Mouse (Mus musculus) erythroblast, embryonic 14.5 days (primary cell): ENCODE data around the gene Nucks1. TPM values are rescaled to one million over a fixed set of nuclear protein-coding genes. Genes with fewer than 3 reads are reported as not detected.

ENCODE experiments used
- H3K27me3 ChIP-seq: 2 replicates; pipeline ENCODE4 v1.6.1; 2012; ENCODE audit warnings: inconsistent platforms; ENCODE audit not compliant: control insufficient read depth
- H3K36me3 ChIP-seq: 2 replicates; pipeline ENCODE4 v1.6.1; 2012; ENCODE audit warnings: mild to moderate bottlenecking, inconsistent platforms; ENCODE audit not compliant: control insufficient read depth
- H3K4me1 ChIP-seq: 2 replicates; pipeline ENCODE4 v1.6.1; 2012; ENCODE audit warnings: inconsistent platforms; ENCODE audit not compliant: control insufficient read depth
- H3K4me3 ChIP-seq: replicated peaks from 2 replicates; pipeline ENCODE3; 2012; ENCODE audit warnings: moderate library complexity, mild to moderate bottlenecking, inconsistent platforms
- H3K9me3 ChIP-seq: 2 replicates; pipeline ENCODE4 v1.6.1; 2012; ENCODE audit warnings: low read length, inconsistent platforms, mixed read lengths; ENCODE audit not compliant: control insufficient read depth
- GATA1 ChIP-seq: IDR thresholded peaks from 2 replicates; pipeline ENCODE4 v1.6.1; 2012; ENCODE audit warnings: low read length, inconsistent platforms, mixed read lengths
- TAL1 ChIP-seq: IDR thresholded peaks from 3 replicates; pipeline ENCODE4 v1.6.1; 2012; ENCODE audit warnings: low read length, inconsistent platforms, mixed read lengths
- polyA plus RNA-seq: library from polyadenylated mRNA; stranded (reverse); fragments of >175 nt; gene quantifications from 2 replicates; pipeline ENCODE4 v1.2.3, GENCODE M21; 2012

The Nucks1 gene
- polyA plus RNA-seq, 1 experiment, result 1.3 TPM

DNA sequence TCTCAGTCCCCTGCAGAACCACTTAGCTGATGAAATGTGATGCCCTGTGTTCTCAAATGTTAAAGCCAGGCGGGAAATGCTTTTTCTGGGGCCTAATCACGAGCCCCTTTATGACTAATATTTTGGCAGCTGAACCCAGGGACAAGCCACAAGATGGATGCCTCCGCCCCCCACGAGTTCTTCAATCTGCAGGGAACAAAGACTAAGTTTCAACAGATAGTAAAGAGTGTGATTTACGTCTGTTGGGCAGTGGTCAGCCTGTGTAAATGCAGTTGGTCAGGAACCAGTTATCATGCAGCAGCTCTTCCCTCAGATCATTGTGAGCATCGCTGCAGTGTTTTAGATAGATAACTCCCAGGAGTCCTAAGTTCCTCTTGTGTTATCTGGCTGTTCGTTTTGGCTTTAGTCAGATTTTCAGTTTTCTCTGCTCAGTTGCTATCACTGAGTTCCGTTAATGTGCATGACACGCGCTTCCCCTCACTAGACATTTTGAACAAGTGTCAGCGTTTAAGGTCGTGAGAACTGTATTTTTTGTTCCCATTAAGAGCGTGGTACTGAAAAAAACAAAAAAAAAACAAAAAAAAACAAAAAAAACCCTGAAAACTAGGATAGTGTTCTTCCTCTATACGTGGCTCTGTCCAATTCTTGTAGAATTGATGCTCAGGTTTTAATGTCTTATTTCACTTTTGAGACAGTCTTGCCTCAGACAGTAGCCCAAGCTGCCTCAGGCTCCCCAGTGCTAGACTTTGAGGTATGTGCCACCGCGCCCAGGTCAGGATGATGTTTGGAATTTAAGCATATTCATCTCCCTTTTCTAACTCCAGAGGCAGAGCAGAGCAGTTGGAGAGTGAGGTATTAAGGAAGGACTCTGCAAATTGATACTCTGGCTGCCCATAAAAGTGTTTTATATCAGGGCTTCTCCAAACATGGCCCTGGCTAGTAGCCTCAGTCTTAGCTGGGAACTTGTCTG, 32.6 kb downstream of the Nucks1 start:
- Histone ChIP-seq H3K4me3 (no peak overlapping the region), H3K9me3 (no peaks in the 10 kb centered on the region), H3K4me1 (peaks cover 9% of the 10 kb centered on the region), H3K27me3 (no peaks in the 10 kb centered on the region), H3K36me3 (peaks cover 11% of the 10 kb centered on the region)
- TF ChIP-seq GATA1, result no peak
- no peak for TF ChIP-seq TAL1

DNA sequence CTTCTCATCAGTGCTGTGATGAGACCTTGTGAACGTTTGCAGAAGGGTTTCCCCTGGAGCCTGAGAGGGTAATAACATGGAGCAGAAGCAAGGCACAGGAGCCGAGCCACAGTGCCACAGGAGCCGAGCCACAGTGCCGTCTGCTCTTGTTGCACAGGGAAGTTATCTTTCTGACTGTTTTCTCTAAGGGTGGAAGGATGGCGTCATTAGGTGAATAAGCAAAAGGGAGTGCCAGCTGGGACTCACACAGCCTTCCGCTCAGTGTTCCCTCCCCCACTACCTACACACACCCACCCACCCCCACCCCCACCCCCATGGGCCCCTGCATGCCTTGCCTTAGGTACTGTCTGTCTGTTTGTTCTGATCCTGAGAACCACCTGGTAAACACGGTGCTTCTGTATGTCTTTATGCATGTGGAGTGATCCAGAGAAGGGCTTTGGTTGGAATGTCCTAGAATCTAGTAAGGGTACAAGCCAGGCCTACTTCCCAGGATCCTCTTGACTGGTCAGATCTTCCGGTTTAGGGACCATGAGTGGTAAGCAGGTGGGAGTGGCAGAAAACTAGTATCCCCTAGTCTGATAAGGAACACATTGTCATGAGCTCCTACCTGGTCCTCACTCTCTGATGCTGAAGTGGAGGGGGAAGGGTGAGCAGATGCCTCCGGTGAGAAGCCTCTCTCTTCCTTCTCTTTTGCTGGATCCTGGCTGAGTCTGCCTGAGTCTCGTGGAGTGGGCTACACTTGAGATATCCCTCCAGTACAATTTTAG, 35.5 kb downstream of the Nucks1 start:
- H3K36me3 ChIP-seq, result no peaks in the 10 kb centered on the region
- H3K4me3 ChIP-seq, result no peak overlapping the region
- no peaks in the 10 kb centered on the region for H3K9me3 ChIP-seq
- TF ChIP-seq GATA1 (no peak), TAL1 (no peak)
- no peaks in the 10 kb centered on the region for H3K27me3 ChIP-seq
- H3K4me1 ChIP-seq, result peaks cover 9% of the 10 kb centered on the region

DNA sequence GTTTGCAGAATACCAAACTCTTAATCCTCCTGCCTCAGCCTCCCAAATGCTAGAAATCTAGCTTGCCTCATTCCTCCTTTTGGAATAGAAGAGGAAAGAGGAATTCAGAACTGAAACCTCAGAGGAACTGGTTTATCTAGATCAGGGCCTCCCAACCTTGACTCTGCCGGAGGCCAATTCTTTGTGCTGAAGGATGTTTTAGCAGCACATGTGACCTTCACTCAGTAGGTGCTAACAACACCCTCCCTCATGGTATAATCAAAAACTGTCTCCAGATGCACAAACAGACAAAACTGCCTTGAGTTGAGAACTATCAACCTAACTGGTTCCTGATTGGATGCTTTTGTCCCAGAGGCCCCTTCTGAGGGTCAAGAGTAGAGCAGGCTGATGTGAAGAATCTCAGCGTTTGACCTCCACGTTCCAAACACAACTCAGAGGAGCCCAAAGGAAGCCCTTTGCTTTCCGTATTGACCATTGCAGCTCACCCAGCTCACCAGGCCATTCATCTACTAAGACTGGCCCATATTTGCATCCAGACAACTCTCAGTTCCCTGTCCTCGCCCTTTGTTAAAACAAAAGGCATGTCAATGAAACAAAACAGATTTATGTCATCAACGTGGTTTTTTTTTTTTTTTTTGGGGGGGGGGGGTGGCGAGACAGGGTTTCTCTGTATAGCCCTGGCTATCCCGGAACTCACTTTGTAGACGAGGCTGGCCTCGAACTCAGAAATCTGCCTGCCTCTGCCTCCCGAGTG, 36.3 kb downstream of the Nucks1 start:
- TF ChIP-seq GATA1, result no peak
- no peak for TF ChIP-seq TAL1
- Histone ChIP-seq H3K4me3 (no peak overlapping the region), H3K36me3 (no peaks in the 10 kb centered on the region), H3K27me3 (no peaks in the 10 kb centered on the region), H3K4me1 (peaks cover 7% of the 10 kb centered on the region), H3K9me3 (no peaks in the 10 kb centered on the region)

DNA sequence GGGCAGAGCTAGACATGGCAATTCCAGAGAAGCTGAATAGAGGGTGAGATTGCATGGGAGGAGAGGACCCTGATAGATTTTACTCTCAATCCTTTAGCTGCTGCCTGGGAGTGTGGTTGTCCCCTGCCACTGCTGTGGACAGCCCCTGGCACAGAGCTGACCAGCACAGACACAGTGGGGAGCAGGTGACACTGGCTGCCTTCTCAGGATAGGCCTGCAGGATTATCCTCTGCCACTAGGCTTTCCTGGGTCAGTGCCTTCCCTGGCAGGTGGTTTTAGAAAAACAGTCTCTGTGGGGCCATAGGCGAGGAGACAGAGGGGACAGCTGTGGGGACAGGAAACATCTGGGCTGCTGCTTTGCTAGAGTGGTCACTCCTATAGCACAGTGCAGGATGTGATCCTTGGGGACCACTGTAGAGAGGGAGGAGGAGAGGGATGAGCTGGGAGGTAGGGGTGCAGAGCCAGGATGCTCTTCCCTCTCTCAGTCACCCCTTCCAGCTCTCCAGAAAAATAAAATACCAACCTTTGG, 37.7 kb downstream of the Nucks1 start:
- Histone ChIP-seq H3K4me1 (peaks cover 4% of the 10 kb centered on the region), H3K27me3 (no peaks in the 10 kb centered on the region), H3K36me3 (no peaks in the 10 kb centered on the region), H3K9me3 (no peaks in the 10 kb centered on the region), H3K4me3 (no peak overlapping the region)
- TF ChIP-seq TAL1 (no peak), GATA1 (no peak)

DNA sequence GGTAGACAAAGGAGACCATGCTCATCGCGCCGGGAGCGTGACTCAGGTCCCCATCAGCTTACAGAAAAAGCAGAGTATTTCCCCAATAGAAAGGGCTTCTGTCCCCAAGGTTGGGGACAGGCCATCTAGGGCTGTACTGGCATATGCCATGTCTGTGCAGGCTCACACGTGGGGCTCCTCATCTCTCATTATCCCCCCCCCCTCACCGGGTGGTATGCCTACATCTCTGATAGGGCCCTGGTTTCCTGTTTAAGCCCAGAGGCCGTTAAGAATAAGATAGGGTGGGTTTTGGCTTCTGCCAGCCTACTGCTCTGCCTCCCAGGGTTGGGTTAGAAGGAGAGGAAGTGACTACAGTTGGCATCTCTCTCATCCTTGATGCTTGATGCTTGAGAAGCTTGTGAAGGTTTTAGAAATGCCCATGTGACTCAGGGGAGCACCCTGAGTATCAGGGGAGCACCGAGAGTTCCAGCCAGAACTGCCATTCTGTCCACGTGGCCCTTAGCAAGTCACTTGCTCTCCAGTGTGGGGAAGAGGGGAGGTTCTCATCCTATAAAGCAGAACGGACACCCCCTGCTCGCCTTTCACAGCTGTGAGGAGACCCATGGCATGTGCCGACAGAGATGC, 44.0 kb downstream of the Nucks1 start:
- no peaks in the 10 kb centered on the region for H3K36me3 ChIP-seq
- no peaks in the 10 kb centered on the region for H3K27me3 ChIP-seq
- no peak for TF ChIP-seq GATA1
- no peak for TF ChIP-seq TAL1
- no peaks in the 10 kb centered on the region for H3K4me1 ChIP-seq
- H3K9me3 ChIP-seq, result no peaks in the 10 kb centered on the region
- H3K4me3 ChIP-seq, result no peak overlapping the region

DNA sequence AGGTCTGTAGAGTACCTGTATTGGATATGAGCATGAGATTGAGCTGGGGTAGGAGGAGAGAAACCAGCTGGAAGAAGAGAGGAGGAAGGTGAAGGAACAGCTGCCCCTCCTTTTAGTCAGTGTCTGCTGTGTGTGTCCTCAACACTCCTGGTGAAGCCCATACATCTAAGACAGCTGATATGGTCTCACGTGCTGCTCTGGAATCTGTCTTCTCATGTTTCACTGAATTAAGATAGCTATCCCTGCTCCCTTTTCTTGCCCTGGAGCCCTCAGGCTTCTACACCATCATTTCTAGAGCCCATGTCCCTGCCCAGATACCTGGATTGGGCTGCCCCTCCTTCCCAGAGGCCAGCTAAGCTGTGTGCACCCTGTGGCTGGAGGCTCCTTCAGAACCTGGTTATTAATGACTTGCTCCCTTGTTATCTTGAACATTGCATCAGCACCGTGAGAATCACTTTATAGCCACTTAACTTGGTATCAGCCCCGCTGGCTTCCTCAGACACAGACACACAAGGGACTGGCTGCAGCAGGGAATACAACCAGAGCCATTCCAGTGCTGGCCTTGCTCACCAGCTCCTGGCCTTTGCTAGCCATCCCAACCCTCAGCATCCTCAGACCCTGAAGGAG, 44.9 kb downstream of the Nucks1 start:
- Histone ChIP-seq H3K27me3 (peaks cover 6% of the 10 kb centered on the region), H3K36me3 (no peaks in the 10 kb centered on the region), H3K4me3 (no peak overlapping the region), H3K4me1 (no peaks in the 10 kb centered on the region), H3K9me3 (no peaks in the 10 kb centered on the region)
- TF ChIP-seq GATA1, result no peak
- no peak for TF ChIP-seq TAL1

DNA sequence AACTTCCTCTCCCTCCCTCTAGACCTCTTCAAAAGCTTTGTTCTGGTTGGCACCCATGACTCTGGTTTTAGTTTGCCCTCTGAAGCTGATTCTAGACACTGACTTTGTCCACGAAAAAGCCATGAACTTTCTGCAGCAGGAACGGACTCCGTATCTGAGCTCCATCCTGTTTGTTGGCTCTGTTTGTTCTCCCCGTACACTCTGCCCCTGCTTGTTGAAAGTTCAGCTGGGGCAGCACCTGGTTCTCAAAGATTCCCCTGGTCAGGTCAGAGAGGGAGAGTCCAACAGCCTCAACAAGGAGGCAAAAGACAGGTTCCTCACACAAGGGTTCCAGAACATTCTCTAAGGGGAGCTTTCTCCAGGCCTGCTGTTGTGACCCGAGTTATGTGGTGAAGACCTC, 47.1 kb downstream of the Nucks1 start:
- peaks cover 28% of the 10 kb centered on the region for H3K27me3 ChIP-seq
- no peaks in the 10 kb centered on the region for H3K4me1 ChIP-seq
- TF ChIP-seq GATA1 (no peak), TAL1 (no peak)
- no peak overlapping the region for H3K4me3 ChIP-seq
- no peaks in the 10 kb centered on the region for H3K36me3 ChIP-seq
- no peaks in the 10 kb centered on the region for H3K9me3 ChIP-seq

DNA sequence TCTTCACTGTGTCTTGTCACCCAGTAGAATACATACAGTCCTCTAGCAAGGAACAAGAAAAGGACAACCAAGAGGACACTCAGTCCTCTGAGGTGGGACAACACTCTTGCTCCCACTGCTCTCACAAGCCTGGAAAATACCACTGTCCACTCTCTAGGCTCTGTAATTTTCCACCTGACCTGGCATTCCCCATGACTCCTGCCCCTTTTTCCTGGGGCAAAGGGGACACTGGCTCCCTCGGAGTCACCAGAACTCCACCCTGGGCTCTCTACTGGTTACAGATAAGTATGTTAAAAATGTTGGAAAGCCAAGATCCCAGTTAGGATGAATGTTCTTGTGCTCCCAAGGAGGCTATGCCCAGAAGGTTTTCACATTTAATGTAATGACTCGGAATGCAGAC, 50.7 kb downstream of the Nucks1 start:
- Histone ChIP-seq H3K9me3 (no peaks in the 10 kb centered on the region; the same call in 1 of the 2 replicates), H3K4me3 (no peak overlapping the region), H3K36me3 (no peaks in the 10 kb centered on the region), H3K27me3 (peaks cover 60% of the 10 kb centered on the region), H3K4me1 (peaks cover 4% of the 10 kb centered on the region)
- no peak for TF ChIP-seq TAL1
- TF ChIP-seq GATA1, result no peak
